Mouse (Mus musculus) small intestine, adult 10 weeks (tissue): ENCODE measurements around the gene Nr2c1. TPM values are rescaled to one million over a fixed set of nuclear protein-coding genes. Genes with fewer than 3 reads are reported as not detected.

Experiments used
- polyA plus RNA-seq: library from polyadenylated mRNA; stranded (reverse); fragments of 350-450 nt; fragmentation: Illumina TruSeq; extraction: RNeasy Lipid Tissue Mini Kit (QIAGEN cat#74804); gene quantifications from one replicate; pipeline ENCODE4 v1.2.3, GENCODE M21; 2014; ENCODE audit warnings: low replicate concordance

The Nr2c1 gene
- 18.8 TPM for polyA plus RNA-seq

DNA sequence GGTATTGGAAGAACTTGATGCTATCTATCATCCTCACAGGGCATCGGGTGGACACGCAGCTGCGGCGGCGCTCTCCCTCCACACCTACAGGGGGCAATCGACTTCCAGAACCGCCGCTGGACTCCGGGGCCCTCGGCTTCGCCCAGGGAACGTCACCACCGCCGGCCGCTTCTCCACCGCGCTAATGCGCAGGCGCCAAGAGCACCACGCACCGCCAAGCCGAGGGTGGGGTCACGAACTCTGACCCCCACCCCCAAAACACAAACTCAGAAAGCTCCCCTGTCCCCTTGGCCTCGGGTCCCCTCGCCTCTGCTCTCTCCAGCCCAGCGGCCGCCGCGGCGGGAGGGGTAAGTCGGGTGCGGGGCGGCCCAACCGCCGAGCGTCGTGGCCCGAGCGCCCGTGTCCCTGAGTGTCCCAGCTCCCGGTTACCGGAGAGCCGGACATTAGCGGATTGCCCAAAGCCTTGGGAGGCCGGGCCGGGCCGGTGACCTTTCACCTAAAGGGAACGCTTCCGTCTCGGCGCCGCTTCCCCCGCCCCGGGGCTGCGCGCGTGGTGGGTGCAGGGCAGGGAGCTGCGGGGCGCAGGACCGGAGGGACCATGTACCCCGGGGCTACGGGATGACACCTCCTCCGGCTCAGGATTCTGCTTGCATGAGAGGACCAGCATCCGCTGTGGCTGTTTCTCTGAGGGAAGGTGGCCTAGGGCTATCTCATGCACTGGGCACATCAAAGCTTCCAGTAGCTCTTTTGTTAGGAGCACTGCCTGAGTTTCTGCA lies at the start of gene Nr2c1:
Gene Nr2c1, plus strand, starts transcription at position 268 of the 776 bp plus-strand sequence.

DNA sequence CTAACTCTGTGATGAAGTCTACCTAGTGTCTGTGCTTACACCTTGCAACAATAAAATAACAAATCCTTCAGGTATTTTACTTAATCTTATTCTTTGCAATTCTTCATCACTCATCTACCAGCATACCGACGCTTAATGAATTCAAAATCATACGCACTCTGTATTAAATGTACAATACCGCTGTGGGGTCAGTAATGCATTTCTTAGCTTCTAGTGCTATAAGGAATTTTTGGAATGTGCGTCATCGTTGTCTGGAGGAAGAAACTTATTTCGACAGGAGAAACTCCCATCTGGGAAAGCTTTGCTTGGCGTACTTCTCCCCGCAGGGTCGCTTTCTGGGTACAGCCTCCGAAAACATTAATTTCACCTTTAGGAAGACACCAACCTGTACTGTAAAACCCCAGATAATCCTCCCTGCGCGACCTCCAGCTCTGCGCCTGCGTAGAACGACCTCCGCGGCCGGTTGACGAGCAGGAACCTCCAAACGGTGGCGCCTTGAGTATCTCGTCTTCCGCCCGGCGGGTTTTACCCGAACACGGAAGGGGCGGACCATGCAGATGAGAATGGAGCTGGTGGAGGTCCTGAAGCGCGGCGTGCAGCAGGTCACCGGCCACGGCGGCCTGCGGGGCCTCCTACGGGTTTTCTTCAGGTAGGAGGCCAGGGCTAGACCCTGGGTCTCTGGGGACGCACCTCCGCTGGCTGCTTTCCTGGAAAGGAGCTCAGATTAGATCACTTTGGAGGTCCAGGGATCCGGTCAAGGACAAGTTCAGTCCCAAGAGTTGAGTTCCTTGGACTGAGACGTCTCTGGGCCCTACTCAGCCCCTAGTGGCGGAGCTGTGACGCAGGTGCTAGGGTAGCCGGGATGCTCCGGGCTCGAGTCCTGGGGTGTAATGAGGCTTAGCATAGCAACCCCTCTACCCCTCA lies 50.9 kb downstream of the Nr2c1 start, which contains the start of gene Ndufa12:
Gene Ndufa12, plus strand, starts transcription at position 239 of the 924 bp plus-strand sequence.

Other genes with a start within 250 kb of the Nr2c1 start
- gene Vezt, start 112.2 kb upstream of the Nr2c1 start, polyA plus RNA-seq: 6.5 TPM
- gene Fgd6, start 112.0 kb upstream of the Nr2c1 start, polyA plus RNA-seq: 11.0 TPM
- gene Ndufa12, start 50.7 kb downstream of the Nr2c1 start, polyA plus RNA-seq: 126 TPM
- not detected for gene Gm4792, start 150.7 kb downstream of the Nr2c1 start, polyA plus RNA-seq
- gene Tmcc3, start 163.9 kb downstream of the Nr2c1 start, polyA plus RNA-seq: 44.0 TPM